Mouse (Mus musculus): ENCODE results near the gene Gm9964. TPM values are rescaled to one million over a fixed set of nuclear protein-coding genes. Genes with fewer than 3 reads are reported as not detected.

Gm9964 gene
- total RNA-seq, 2 experiments from 2014 or later: not detected

DNA sequence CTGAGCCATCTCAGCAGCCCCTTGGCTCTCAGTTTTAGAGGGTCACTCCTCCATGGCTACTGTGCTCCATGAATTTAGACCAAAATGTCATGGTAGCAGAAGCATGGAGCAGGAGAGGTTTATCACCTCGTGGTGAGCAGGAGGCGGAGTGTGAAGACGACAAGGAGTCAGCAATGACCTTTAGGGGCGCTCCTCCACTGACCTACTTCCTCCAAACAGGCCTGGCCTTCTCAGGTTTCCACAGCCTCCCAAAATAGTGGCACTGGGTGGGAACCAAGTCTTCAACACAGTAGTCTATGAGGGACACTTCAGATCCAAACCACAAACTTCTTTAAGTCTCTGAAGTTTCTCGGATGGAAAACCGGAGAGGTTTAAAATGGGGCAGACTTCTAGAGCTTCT lies 38.0 kb downstream of the Gm9964 start:
- ATAC-seq (ENCODE audit: poor library complexity, severe bottlenecking): no peak

DNA sequence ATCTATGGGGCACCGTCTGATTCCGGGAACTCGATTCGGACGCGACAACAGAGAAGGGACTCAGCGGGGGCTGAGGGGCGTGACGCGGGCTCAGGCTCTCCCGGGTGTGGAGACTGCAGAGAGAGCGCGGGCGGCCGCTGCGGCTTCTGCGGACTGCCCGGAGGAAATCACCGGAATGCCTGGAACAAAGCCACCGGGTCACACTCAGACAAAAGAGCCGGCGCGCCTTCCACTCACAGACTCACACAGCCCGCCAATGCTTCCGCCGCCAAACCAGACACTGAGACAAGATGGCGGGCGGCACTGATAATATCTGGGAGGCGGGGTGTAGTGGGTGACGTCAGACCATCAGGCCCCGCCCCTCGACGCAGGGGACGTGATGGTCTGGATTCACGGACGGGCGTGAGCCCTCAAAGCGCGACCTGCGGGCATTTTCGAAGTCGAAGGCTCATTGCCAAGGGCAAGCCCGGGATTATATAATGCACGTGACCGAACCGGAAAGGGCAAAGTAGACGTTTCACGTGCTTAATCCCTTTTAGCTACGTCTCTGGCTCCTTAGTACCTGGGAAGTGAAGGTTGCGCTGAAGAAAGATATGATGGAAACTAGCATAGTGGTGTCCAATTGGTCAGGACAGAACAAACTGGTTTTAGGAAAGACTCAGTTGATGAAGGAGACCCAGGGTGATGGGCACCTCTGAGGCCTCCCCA lies 42.2 kb downstream of the Gm9964 start, which contains the start of gene Wsb1:
Gene Wsb1, minus strand, starts transcription at position 281 of the 708 bp plus-strand sequence.
- peak; percentile 93 for ATAC-seq (ENCODE audit: poor library complexity, severe bottlenecking)

GRCm38 (mm10) chr11:79253542-79254390 lies 42.9 kb downstream of the Gm9964 start:
- peak; percentile 56 for ATAC-seq (ENCODE audit: poor library complexity, severe bottlenecking)

DNA sequence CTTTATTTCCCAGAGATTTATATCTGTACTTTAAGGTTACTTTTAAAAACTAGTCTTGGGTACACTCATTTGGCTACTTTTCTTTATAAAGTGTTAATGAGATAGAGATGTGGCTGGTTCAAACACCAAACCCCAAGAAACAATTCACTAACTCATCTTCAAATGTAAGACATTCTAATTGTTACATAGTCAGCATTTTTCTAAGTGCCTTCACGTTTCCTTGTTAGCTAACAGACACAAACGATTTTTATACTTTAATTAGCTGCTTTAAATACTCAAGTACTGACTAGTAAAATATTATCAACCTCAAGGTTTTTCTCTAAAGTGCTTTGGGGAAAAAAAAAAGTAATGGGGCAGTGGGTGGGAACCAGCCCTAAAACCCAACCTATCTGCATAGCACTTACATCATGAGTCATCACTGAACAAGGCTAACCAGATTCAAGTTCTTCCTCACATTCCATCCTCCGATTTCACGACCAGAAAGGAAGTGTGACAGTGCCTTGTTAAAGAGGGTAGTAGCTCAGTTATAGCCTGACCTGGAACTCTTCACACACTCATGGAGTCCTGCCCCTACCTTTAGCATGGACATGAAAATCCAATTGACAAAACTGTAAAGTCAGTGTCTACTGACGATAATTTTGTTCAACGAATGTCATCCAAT lies 43.7 kb downstream of the Gm9964 start:
- peak; percentile 47 for ATAC-seq (ENCODE audit: poor library complexity, severe bottlenecking)

Other genes starting within 250 kb of the Gm9964 start
- 6.4 and 6.8 TPM in 2 replicates for gene Ksr1, start 150.5 kb downstream of the Gm9964 start, total RNA-seq (2015)
- gene Ksr1, start 150.5 kb downstream of the Gm9964 start, total RNA-seq (2017): 5.2 and 10.8 TPM in 2 replicates
- 246 and 264 TPM in 2 replicates for gene Wsb1, start 42.2 kb downstream of the Gm9964 start, total RNA-seq (2015)
- gene Wsb1, start 42.2 kb downstream of the Gm9964 start, total RNA-seq (2017): 158 and 170 TPM in 2 replicates
- 16.5 and 18.7 TPM in 2 replicates for gene Nf1, start 42.8 kb upstream of the Gm9964 start, total RNA-seq (2015)
- gene Nf1, start 42.8 kb upstream of the Gm9964 start, total RNA-seq (2017): 9.9 and 15.7 TPM in 2 replicates
- 2.8 and 3.4 TPM in 2 replicates for gene Omg, start 207.2 kb upstream of the Gm9964 start, total RNA-seq (2015)
- 0.37 and 1.1 TPM in 2 replicates for gene Omg, start 207.2 kb upstream of the Gm9964 start, total RNA-seq (2017)
- gene Evi2b, start 226.9 kb upstream of the Gm9964 start, total RNA-seq (2015): 1,009 and 1,045 TPM in 2 replicates
- 207 and 252 TPM in 2 replicates for gene Evi2b, start 226.9 kb upstream of the Gm9964 start, total RNA-seq (2017)
- gene Evi2, start 233.7 kb upstream of the Gm9964 start, total RNA-seq (2015): 115 and 116 TPM in 2 replicates
- 21.3 and 21.8 TPM in 2 replicates for gene Evi2, start 233.7 kb upstream of the Gm9964 start, total RNA-seq (2017)
- gene Evi2a, start 233.7 kb upstream of the Gm9964 start, total RNA-seq (2015): 248 and 296 TPM in 2 replicates
- gene Evi2a, start 233.7 kb upstream of the Gm9964 start, total RNA-seq (2017): 242 and 257 TPM in 2 replicates

Measured in megakaryocyte, adult 5-6 weeks (primary cell).